Mouse (Mus musculus): ENCODE results near the gene Fads1.

GRCm38 (mm10) chr19:10222656-10223055, 40.0 kb downstream of the Fads1 start:
- no peak for TF ChIP-seq POLR2A (IDR thresholded peaks at IDR 0.05; ENCODE audit: borderline replicate concordance, insufficient read depth, low read length)
- no peak for TF ChIP-seq CTCF (IDR thresholded peaks at IDR 0.05; ENCODE audit: borderline replicate concordance, insufficient read depth, low read depth, low read length)

All from cerebellum, adult 2 months (tissue).